Mouse (Mus musculus) liver, adult (tissue): ENCODE data around the gene Gm21988.

Source experiments
- GATA4 ChIP-seq: IDR thresholded peaks from 2 replicates; pipeline ENCODE4 v1.6.1; 2014; ENCODE audit warnings: mild to moderate bottlenecking, low read length; ENCODE audit not compliant: insufficient replicate concordance

Gm21988 gene

GRCm38 (mm10) chr11:70239541-70240279, at the start of gene Gm21988, which contains the start of gene Rnasek:
Gene Gm21988 (minus strand): TSS chr11:70239830.
Gene Rnasek (minus strand): TSS chr11:70239842.
- TF ChIP-seq GATA4 = peak; percentile 92; the same call in 1 of the 2 replicates

GRCm38 (mm10) chr11:70289236-70289635, 49.6 kb upstream of the Gm21988 start:
- TF ChIP-seq GATA4 = no peak

GRCm38 (mm10) chr11:70288102-70288501, 48.5 kb upstream of the Gm21988 start:
- TF ChIP-seq GATA4 = no peak

- TF ChIP-seq GATA4 = no peak
Observed at GRCm38 (mm10) chr11:70285686-70286085, 46.1 kb upstream of the Gm21988 start.

- TF ChIP-seq GATA4 = no peak
Observed at GRCm38 (mm10) chr11:70284757-70285156, 45.1 kb upstream of the Gm21988 start.

- TF ChIP-seq GATA4 = no peak
Observed at GRCm38 (mm10) chr11:70283666-70284065, 44.0 kb upstream of the Gm21988 start.

GRCm38 (mm10) chr11:70280441-70280840, 40.8 kb upstream of the Gm21988 start:
- TF ChIP-seq GATA4 = no peak

GRCm38 (mm10) chr11:70278961-70279360, 39.3 kb upstream of the Gm21988 start:
- TF ChIP-seq GATA4 = no peak

- no peak for TF ChIP-seq GATA4
Observed at GRCm38 (mm10) chr11:70271641-70272040, 32.0 kb upstream of the Gm21988 start.

- TF ChIP-seq GATA4 = no peak
Observed at GRCm38 (mm10) chr11:70266405-70266804, 26.8 kb upstream of the Gm21988 start.

- TF ChIP-seq GATA4 = no peak
Observed at GRCm38 (mm10) chr11:70265819-70266218, 26.2 kb upstream of the Gm21988 start.

GRCm38 (mm10) chr11:70265252-70265651, 25.6 kb upstream of the Gm21988 start:
- no peak for TF ChIP-seq GATA4

- TF ChIP-seq GATA4 = no peak
Observed at GRCm38 (mm10) chr11:70259035-70259434, 19.4 kb upstream of the Gm21988 start.

- TF ChIP-seq GATA4 = no peak
Observed at GRCm38 (mm10) chr11:70254931-70255531, 15.4 kb upstream of the Gm21988 start, which contains the start of gene Alox12. Gene Alox12 (minus strand): TSS chr11:70255353.

GRCm38 (mm10) chr11:70254337-70254736, 14.7 kb upstream of the Gm21988 start:
- TF ChIP-seq GATA4 = no peak

- TF ChIP-seq GATA4 = peak; percentile 92; the same call in 1 of the 2 replicates
Observed at GRCm38 (mm10) chr11:70251853-70252252, 12.2 kb upstream of the Gm21988 start.

- no peak for TF ChIP-seq GATA4
Observed at GRCm38 (mm10) chr11:70250150-70250549, 10.5 kb upstream of the Gm21988 start.
